Mouse (Mus musculus) fibroblast of lung, adult 2 months (primary cell): Measurements from ENCODE around the gene Rgs3.

Source experiments
- DNase-seq: peaks from one replicate; pipeline ENCODE4 v3.0.0-alpha.2; 2011; ENCODE audit warnings: low read depth

Rgs3 gene

DNA sequence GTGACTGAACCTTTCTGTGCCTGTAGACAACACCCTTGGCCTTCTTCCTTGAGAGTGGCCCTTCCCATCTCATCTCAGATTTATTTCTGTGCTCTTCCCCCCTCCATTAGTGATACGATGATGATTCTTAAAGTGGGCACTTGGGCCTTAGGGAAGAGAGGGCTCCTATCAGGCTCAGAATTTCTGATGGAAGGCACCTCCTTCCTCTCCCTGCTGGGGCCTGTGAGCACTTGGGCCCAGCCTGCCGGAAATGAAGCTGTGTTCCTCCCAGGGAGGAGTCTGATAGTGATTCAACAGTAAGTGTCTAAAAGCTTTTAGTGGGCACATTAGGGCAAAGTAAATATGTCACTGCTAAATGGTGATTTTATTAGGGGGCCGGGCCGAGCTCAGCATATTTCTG, 67.7 kb downstream of the Rgs3 start:
- no peak for DNase-seq

GRCm38 (mm10) chr4:62628547-62628946, 68.9 kb downstream of the Rgs3 start:
- no peak for DNase-seq

- DNase-seq = peak; percentile 71
These were observed 69.8 kb downstream of the Rgs3 start for GRCm38 (mm10) chr4:62629461-62629860.

- DNase-seq = peak; percentile 37
These were observed 70.3 kb downstream of the Rgs3 start for GRCm38 (mm10) chr4:62629905-62630304.

- DNase-seq = no peak
These were observed 73.6 kb downstream of the Rgs3 start for GRCm38 (mm10) chr4:62633243-62633642.

DNA sequence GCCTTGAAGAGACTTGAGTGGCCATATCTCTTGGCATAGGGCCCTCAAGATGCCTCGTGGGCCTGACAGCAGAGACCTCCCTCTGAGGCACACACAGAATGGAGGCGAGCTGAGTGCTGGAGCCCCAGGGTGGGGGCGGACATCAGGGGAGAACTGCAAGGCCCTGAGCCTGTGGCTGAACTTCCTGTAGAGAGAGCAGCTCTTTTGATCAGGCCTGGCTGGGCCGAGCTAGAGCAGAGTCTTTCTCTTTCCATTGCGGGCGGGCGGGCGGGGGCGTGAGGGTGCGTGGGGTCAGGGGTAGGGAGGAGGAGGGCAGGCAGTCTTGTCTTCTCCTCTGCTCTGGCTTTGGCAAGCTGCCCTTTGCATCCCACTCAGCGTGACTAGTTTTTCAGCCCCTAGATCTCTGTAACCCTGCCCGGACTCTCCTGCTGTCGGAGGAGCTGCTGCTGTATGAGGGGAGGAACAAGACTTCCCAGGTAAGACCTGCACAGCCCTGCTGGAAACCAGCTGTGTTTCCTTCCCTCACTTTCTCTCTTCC, 74.5 kb downstream of the Rgs3 start:
- DNase-seq = no peak

GRCm38 (mm10) chr4:62634840-62635239, 75.2 kb downstream of the Rgs3 start:
- DNase-seq = no peak

DNA sequence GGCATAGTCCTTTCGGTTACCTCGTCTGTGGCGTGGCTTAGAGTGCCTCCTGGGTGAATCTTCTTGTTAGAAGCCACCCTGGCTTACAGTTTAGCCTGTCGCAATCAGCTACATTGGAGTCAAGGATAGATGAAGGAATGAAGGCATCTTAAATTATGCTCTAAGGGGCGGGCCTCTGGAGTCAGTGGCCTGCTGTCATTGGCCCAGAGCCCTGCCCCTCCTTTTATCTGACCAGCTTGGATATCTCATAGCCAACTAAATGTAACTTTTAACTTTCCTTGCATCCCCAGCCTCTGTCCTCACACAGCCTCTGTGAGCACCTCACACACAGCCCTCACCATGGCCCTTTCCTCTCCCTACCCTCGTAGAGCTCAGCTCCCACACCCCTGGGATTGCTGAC, 76.4 kb downstream of the Rgs3 start:
- DNase-seq = no peak

DNA sequence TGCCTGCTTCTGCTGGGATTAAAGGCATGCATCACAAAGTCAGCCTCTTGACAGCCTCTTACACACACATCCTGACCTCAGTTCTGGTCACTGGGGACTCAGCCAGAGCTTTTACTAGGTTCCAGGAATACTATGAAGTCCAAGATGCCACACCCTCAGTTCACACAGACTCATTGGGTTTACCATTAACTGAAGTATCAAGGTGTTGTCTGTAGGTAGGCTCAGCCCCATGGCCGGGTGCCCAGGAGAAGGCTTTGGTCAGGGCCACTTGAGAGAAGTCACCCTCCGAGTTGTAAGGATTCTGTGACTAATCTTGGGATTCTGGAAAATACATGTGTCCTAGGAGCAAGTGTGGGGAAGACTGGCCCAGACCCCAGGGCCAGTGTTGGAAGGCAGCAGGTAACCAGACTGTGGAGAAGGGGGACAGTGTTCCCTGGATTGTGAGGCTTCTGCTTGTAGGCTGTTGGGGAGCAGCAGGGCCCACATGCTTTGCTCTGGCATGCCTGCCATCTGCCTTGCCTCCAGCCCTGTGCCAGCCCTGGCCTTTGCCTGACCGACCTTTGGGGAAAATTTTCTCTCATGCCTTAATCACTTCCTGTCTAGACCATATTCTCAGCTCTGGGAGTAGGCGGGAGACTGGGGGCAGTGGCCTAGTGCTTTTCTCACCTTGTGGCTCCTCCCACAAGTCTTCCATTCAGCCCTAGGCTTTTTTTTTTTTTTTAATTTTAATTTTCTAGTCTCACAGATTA, 78.4 kb downstream of the Rgs3 start:
- DNase-seq = peak; percentile 60

- no peak for DNase-seq
These were observed 81.0 kb downstream of the Rgs3 start for GRCm38 (mm10) chr4:62640496-62641229.

DNA sequence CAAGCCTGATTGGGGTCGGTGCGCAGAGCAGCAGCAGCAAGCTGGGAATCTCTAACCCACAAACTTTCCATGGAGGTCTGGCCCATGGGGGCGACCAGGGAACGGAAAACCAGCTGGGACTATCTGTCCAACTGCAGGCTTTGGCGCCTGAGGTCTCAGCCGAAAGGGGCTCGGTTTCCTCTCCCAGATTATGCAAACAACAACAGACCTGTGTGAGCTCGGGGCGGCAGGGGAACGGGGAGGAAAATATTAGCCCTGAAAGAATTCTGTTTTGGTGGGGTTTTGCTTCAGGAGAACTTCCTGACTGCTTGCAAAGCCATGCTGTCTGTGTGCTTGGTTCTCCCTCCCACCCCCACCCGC, 81.6 kb downstream of the Rgs3 start:
- DNase-seq = no peak

DNA sequence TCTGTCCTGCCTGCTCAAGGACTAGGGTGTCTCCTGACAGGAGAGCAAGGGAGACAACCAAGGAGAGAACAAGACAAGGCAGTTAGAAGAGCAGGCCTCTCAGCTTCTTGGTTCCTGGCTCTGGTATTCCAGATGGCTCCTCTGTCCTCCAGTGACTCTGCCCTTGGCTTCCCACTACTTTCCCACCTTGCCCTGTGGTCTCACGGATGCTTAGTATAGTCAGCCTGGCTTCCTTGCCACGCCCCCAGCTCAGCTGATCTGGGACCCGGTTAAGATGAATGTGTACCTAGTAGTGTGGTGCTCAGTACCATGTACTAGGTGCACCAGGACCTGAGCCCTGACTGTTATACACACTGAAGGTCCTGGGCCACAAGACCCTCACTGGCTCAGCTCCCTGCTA, 82.0 kb downstream of the Rgs3 start:
- DNase-seq = no peak

- no peak for DNase-seq
These were observed 83.8 kb downstream of the Rgs3 start for GRCm38 (mm10) chr4:62643401-62643800.

DNA sequence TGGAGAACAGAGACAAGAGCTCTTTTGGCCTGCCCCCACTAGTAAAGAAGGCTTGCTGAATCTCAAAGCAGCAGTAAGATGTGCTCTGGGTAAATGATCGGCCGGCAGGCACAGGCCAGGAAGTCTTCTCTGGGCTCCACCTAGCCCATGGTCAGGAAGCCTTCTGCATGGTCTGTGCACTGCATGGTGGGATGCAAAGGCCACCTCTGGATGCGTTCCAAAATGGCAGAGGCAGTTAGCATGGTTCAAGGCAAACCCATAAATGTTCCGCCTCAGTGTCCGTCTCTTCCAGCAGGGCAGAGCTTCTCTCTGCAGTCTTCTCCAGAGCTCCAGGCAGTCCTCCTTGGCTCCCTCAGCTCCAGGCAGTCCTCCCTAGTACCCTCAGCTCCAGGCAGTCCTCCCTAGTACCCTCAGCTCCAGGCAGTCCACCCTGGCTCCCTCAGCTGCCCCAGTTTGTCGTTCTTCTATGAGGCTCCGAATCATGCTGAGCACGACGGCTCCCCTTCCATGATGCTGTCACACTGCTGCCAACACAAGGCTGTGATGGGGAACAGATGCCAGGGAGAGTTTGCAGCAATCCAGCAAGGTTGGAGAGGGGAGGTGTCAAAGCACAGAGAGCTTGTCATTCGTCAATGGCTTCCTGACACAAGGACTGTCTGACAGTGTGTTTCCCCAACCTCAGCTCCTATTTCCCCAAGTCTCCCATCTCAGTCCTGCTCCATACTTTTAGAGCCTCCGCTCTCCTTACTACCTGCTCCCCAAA, 84.6 kb downstream of the Rgs3 start:
- no peak for DNase-seq

GRCm38 (mm10) chr4:62646556-62647248, 87.1 kb downstream of the Rgs3 start:
- no peak for DNase-seq

GRCm38 (mm10) chr4:62648848-62649247, 89.2 kb downstream of the Rgs3 start:
- DNase-seq = no peak

- DNase-seq = no peak
These were observed 90.0 kb downstream of the Rgs3 start for GRCm38 (mm10) chr4:62649536-62650230.

DNA sequence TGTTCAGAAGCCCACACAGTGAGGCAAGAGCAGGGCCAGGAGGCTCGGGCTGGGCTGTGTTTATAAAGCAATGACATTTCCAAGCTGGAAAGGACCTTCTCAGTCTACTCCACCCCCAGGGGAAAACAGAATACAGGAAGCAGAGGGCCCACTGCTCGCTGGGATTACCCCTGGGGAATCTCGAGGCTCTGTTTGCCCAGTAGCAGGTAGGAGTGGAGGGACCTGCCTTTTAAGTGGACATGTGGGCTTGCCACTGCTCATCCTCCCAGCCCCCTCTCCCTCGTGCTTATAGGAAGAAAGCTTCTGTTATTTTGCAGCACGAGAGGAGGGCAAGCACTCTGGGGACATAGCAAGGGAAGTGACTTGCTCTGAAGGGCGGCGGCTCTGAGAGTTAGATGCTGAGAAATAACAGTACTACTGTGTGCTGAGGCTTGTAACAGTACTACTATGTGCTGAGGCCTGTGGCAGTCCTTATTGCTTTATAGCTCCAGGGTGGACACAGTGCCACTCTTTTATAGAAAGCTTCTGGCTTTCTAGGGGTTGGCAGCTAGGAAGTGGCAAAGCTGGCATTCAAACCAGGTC, 91.6 kb downstream of the Rgs3 start:
- DNase-seq = no peak

DNA sequence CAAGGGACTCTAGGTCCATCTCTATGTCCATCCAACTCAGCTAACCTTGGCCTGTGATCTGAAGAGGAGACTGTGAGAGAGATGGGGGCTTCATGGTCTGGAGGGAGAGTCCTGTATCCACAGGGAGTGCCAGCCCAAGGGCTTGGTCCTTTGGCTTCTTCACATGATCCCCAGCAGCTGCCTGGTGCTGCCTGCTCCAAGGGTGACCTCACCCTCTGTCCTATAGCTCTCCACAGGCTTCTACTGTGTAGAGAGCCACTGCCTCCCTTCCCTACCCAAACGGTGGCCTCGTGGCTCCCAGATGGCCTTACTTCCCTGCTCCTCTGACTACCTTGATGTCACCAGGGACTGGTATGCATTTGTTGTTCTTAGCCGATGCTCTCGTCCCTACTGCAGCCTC, 92.6 kb downstream of the Rgs3 start:
- DNase-seq = no peak

- DNase-seq = no peak
These were observed 93.5 kb downstream of the Rgs3 start for GRCm38 (mm10) chr4:62652921-62653757.
